Mouse (Mus musculus) cerebellum, adult 2 months (tissue): ENCODE measurements around the gene Gm20906.
"Not testable (repeated sequence)": the region's sequence is repeated elsewhere in the genome, so short reads cannot be mapped to it uniquely, and the experiment has no call there.

ENCODE experiments used
- CTCF ChIP-seq: fragments of 200-500 bp; IDR thresholded peaks from 2 replicates; pipeline ENCODE4 v1.5.1; 2011; ENCODE audit warnings: low read depth, mild to moderate bottlenecking, control low read depth, low read length, moderate library complexity, borderline replicate concordance; ENCODE audit not compliant: insufficient read depth
- POLR2A ChIP-seq: fragments of 200-500 bp; IDR thresholded peaks from 2 replicates; pipeline ENCODE4 v1.6.1; 2011; ENCODE audit warnings: low read length, control low read depth, borderline replicate concordance; ENCODE audit not compliant: insufficient read depth

GRCm38 (mm10) chrY:87550666-87551065, at the start of gene Gm20906:
- not testable (repeated sequence) for TF ChIP-seq CTCF, POLR2A
